Mouse (Mus musculus) liver, embryonic 15.5 days (tissue): ENCODE data around the gene Mrpl44. TPM values are rescaled to one million over a fixed set of nuclear protein-coding genes. Genes with fewer than 3 reads are reported as not detected.

Experiments
- ATAC-seq: fragments of 200-750 bp; cut with Nextera tagmentation; 2 replicates; pipeline ENCODE4 v1.8.0; 2017; ENCODE audit warnings: moderate number of reproducible peaks, mild to moderate bottlenecking, moderate library complexity; ENCODE audit not compliant: insufficient read depth
- H3K27ac ChIP-seq: fragments of 300-500 bp; sonication (generic); replicated peaks from 2 replicates; pipeline ENCODE4 v1.5.1; 2015; ENCODE audit warnings: mild to moderate bottlenecking, inconsistent platforms
- H3K27me3 ChIP-seq: fragments of 300-500 bp; sonication (generic); 2 replicates; pipeline ENCODE4 v1.6.1; 2015; ENCODE audit warnings: mild to moderate bottlenecking, inconsistent platforms
- H3K36me3 ChIP-seq: fragments of 300-500 bp; sonication (generic); replicated peaks from 2 replicates; pipeline ENCODE4 v1.6.1; 2015; ENCODE audit warnings: moderate library complexity, mild to moderate bottlenecking, inconsistent platforms
- H3K4me1 ChIP-seq: fragments of 300-500 bp; sonication (generic); replicated peaks from 2 replicates; pipeline ENCODE4 v1.6.1; 2015; ENCODE audit warnings: inconsistent platforms
- H3K4me2 ChIP-seq: fragments of 300-500 bp; sonication (generic); 2 replicates; pipeline ENCODE4 v1.6.1; 2015; ENCODE audit warnings: moderate library complexity, mild to moderate bottlenecking, inconsistent platforms
- H3K4me3 ChIP-seq: fragments of 300-500 bp; sonication (generic); replicated peaks from 2 replicates; pipeline ENCODE4 v1.5.1; 2015; ENCODE audit warnings: mild to moderate bottlenecking, inconsistent platforms
- H3K9ac ChIP-seq: fragments of 300-500 bp; sonication (generic); 2 replicates; pipeline ENCODE4 v1.6.1; 2015; ENCODE audit warnings: moderate library complexity, mild to moderate bottlenecking, inconsistent platforms
- H3K9me3 ChIP-seq: fragments of 300-500 bp; sonication (generic); replicated peaks from 2 replicates; pipeline ENCODE4 v1.6.1; 2016; ENCODE audit warnings: inconsistent platforms
- WGBS: fragments of 180-500 bp; shearing (Covaris S2); methylation state at CpG from one replicate; pipeline ENCODE4 v1.1.7; 2015; ENCODE audit warnings: mixed read lengths; ENCODE audit not compliant: insufficient replicate concordance; 5-methylcytosine and 5-hydroxymethylcytosine counted together
- polyA plus RNA-seq: library from polyadenylated mRNA; unstranded; fragments of >200 nt; fragmentation: Nextera tagmentation; extraction: Ambion mirVana; gene quantifications from 2 replicates; pipeline ENCODE4 v1.2.1, GENCODE M21; 2015

Gene Mrpl44
- polyA plus RNA-seq, 1 experiment from 2014 or later, result 21.8 TPM

DNA sequence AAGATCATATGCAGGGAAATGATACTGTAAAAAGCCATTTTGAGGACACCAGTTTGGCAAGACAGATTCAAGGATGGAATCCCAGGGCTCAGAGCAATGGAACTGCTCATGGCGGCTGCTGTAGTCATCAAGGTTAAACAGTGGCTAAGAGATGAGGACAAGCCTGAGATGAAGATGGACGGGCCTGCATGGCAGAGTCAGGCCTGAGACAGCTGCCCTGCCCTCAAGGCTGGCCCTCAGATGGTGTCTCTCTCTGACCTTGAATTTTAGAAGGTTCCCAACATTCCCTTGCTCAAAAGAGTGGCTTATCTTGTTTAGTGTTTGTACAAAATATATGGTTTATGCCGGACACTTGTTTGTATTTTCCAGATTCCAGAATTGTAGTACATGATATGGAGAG, 22.4 kb upstream of the Mrpl44 start:
- 63% methylated on average over 3 of the region's 3 CpGs for WGBS
- H3K4me2 ChIP-seq, result no peak overlapping the region
- no peaks in the 10 kb centered on the region for H3K9me3 ChIP-seq
- no peaks in the 10 kb centered on the region for H3K27me3 ChIP-seq
- H3K4me3 ChIP-seq, result no peak overlapping the region
- peaks cover 24% of the 10 kb centered on the region for H3K4me1 ChIP-seq
- H3K9ac ChIP-seq, result no peak overlapping the region
- no peak for ATAC-seq
- H3K27ac ChIP-seq, result no peak overlapping the region
- H3K36me3 ChIP-seq, result no peaks in the 10 kb centered on the region

DNA sequence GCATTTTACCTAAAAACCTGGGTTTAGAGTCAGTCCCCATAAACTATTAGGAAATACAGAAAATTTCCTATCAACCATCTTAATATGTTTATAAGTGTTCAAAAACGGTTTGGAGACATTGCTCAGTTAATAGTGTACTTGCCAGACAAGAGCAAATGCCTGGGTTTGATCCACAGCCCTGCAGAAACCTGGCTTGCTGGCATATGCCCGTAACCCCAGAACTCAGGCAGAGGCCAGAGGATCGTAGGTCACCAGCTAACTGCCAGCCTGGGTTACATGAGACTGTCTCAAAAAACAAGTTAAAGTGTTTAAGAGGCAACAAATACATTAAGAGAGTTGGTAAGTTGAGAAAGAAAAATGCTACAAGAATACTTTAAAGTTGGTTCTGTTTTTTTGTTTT, 20.9 kb upstream of the Mrpl44 start:
- Histone ChIP-seq H3K27me3 (no peaks in the 10 kb centered on the region), H3K4me3 (no peak overlapping the region), H3K9ac (no peak overlapping the region), H3K9me3 (no peaks in the 10 kb centered on the region), H3K4me2 (no peak overlapping the region), H3K4me1 (peaks cover 29% of the 10 kb centered on the region), H3K36me3 (no peaks in the 10 kb centered on the region), H3K27ac (no peak overlapping the region)
- no peak for ATAC-seq
- WGBS, result 66% methylated on average over 3 of the region's 3 CpGs

DNA sequence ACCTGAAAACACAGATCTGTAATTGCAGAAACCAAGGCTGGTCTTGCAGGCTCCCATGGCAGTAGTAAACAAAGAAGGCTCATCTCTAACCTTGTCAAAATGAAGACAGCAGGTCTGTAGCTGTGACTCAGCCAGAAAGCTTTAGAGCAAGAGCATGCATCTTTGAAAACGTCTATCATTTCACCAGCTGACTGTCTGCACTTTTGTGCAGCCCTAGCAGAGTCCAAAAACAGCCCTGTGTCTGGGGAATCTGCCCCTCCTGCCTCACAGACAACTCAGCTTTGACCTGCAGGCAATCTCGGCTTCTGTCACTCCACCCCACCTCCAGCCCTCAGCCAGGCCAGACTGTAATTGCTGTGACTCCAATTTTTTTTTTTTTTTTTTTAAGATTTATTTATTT, 20.4 kb upstream of the Mrpl44 start:
- Histone ChIP-seq H3K36me3 (no peaks in the 10 kb centered on the region), H3K4me3 (no peak overlapping the region), H3K27me3 (no peaks in the 10 kb centered on the region), H3K9me3 (no peaks in the 10 kb centered on the region), H3K9ac (no peak overlapping the region), H3K4me2 (no peak overlapping the region), H3K4me1 (peaks cover 31% of the 10 kb centered on the region), H3K27ac (no peak overlapping the region)
- WGBS, result 38% methylated on average over 2 of the region's 2 CpGs
- ATAC-seq, result no peak

DNA sequence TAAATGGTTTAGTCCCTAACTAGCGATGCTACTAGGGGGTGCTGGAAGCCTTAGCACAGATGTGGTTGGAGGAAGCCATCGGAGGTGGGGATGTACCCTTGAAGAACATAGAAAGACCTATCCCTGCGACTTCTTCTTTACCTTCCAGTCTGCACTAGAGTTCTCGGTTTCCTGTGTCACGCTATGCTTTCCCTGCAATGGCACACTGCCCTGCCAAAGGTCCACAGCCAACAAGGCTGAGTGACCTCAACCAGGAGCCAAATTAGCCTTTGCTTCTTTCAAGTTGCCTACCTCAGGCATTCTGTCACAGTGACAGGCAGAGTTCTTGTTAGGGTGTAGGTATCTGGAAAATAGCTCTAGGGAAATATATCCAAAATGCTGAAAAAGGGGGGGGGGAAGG, 19.4 kb upstream of the Mrpl44 start:
- Histone ChIP-seq H3K9ac (no peak overlapping the region), H3K4me3 (no peak overlapping the region), H3K27ac (no peak overlapping the region), H3K36me3 (no peaks in the 10 kb centered on the region), H3K27me3 (no peaks in the 10 kb centered on the region), H3K4me2 (no peak overlapping the region), H3K4me1 (peaks cover 35% of the 10 kb centered on the region), H3K9me3 (no peaks in the 10 kb centered on the region)
- ATAC-seq, result no peak
- WGBS, result 65% methylated on average over 5 of the region's 5 CpGs

DNA sequence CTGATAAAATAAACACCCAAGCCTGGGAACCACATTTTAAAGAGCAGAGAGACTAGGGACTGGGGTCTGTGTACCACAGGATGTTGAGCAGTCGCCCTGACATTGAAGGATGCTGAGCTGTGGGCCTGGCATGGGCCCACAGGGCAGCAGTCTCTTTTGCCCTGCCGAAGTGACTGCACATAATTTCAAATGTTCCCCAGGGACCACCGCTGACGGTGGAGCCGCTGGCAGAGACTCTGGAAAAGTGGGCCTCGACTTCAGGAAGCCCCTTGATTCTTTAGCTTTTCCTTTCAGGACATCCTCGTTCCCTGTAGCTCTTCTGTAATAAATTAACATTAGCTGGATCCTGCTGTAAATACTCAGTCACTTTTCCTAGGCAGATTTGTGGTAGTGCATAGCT, 18.7 kb upstream of the Mrpl44 start:
- H3K27me3 ChIP-seq, result no peaks in the 10 kb centered on the region
- H3K27ac ChIP-seq, result no peak overlapping the region
- no peak overlapping the region for H3K4me3 ChIP-seq
- 53% methylated on average over 7 of the region's 7 CpGs for WGBS
- no peaks in the 10 kb centered on the region for H3K36me3 ChIP-seq
- H3K4me1 ChIP-seq, result peaks cover 36% of the 10 kb centered on the region
- no peak for ATAC-seq
- no peak overlapping the region for H3K4me2 ChIP-seq
- H3K9ac ChIP-seq, result no peak overlapping the region
- no peaks in the 10 kb centered on the region for H3K9me3 ChIP-seq

DNA sequence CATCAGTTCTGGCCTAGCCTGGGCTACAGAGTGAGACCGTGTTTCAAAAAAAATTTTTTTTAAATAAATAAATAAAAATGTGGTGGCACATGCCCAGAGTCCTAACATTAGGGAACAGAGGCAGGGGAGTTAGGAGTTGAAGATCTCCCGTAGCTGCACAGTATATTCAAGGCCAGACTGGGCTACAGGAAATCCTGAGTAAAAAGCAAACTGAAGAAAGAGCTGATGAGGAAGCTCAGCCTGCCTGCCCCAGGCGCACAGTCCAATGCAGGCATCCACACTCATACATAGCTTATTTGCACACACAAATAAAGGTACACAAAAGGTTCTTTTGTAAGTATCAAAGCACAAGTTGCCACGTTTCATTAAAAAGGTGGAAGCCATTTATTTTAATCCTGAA, 18.2 kb upstream of the Mrpl44 start:
- peaks cover 36% of the 10 kb centered on the region for H3K4me1 ChIP-seq
- WGBS, result 40% methylated on average over 4 of the region's 4 CpGs
- H3K4me2 ChIP-seq, result no peak overlapping the region
- no peak overlapping the region for H3K4me3 ChIP-seq
- ATAC-seq, result no peak
- no peak overlapping the region for H3K9ac ChIP-seq
- H3K27me3 ChIP-seq, result no peaks in the 10 kb centered on the region
- H3K27ac ChIP-seq, result no peak overlapping the region
- no peaks in the 10 kb centered on the region for H3K9me3 ChIP-seq
- no peaks in the 10 kb centered on the region for H3K36me3 ChIP-seq

DNA sequence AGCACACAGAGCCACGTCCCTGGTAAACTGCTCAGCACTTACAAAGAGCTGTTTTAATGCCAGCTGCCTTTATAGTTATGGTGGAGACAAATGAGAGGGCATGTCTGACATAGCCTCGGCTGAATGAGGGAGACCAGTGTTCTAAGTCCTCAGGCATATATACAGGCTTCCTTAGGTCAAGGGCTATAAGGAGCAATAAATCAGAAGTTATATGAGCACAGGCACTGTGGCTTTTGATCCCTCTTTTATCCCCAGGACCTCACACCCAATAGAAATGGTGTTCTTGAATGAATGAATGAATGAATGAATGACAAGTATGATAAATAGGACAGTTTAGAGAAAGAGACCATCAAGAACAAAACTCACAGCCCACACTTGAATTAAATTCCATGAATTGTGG, 16.8 kb upstream of the Mrpl44 start:
- no peaks in the 10 kb centered on the region for H3K27me3 ChIP-seq
- H3K36me3 ChIP-seq, result no peaks in the 10 kb centered on the region
- no peak overlapping the region for H3K9ac ChIP-seq
- no peak overlapping the region for H3K4me3 ChIP-seq
- WGBS, result 41% methylated on average over 2 of the region's 2 CpGs
- no peak overlapping the region for H3K4me2 ChIP-seq
- no peaks in the 10 kb centered on the region for H3K9me3 ChIP-seq
- no peak for ATAC-seq
- H3K27ac ChIP-seq, result no peak overlapping the region
- peaks cover 38% of the 10 kb centered on the region for H3K4me1 ChIP-seq

DNA sequence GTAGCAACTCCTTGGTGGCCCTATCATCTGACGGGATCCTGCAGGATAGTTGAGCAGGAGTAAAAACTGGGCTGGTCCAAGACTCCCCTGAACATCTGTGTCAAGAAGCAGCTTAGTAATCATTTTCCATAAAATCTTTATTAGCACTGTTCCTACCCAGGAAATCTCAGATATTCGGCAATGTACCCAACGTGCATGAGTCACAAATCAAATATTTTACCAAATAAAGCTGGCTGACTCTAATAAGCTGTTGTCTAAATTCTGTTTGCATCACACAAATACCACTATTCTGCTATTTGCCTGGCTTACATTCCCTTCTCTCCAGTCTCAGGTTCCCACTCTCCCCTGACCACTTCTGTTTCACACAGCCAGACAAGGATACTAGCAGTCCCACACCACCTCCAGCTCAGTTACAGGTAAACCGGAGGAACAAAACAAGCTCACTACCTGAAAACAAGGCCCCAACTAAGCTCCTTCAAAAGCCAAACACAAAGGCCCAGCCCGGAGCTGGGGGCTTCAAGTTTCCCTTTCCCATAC, 16.3 kb upstream of the Mrpl44 start:
- no peaks in the 10 kb centered on the region for H3K36me3 ChIP-seq
- WGBS, result 73% methylated on average over 5 of the region's 5 CpGs

DNA sequence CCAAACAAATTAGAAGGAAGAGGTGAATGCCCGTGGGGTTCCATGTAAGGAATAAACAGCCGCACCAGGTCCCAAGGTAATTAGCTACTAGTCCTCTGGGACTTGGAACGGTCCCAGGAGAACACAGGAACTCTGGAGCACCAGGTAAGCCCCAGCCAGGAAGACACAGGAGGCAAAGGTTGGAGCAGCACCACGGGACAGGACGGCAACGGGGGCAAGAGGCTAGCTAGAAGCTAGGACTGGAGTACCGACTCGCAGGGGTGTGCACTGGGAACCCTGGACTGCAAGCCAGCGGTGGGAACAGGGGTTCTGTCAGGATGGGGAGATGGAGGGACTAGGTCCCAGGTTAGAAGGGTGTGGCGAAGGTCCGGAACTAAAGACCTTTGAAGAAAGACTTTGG, 15.2 kb upstream of the Mrpl44 start:
- Histone ChIP-seq H3K4me1 (peaks cover 38% of the 10 kb centered on the region), H3K4me3 (peak overlapping the region; percentile 80), H3K27ac (no peak overlapping the region), H3K9me3 (no peaks in the 10 kb centered on the region), H3K4me2 (peak overlapping the region; percentile 87), H3K27me3 (no peaks in the 10 kb centered on the region), H3K9ac (peak overlapping the region; percentile 83), H3K36me3 (no peaks in the 10 kb centered on the region)
- WGBS, result 14% methylated on average over 11 of the region's 11 CpGs
- no peak for ATAC-seq

More for the DNA sequence above, 16.3 kb upstream of the Mrpl44 start:
- Histone ChIP-seq H3K4me2 (peak overlapping the region; percentile 87; the same call in 1 of the 2 replicates), H3K27ac (no peak overlapping the region), H3K27me3 (no peaks in the 10 kb centered on the region), H3K9me3 (no peaks in the 10 kb centered on the region), H3K4me3 (no peak overlapping the region), H3K4me1 (peaks cover 38% of the 10 kb centered on the region), H3K9ac (no peak overlapping the region; the same call in 1 of the 2 replicates)
- no peak for ATAC-seq

DNA sequence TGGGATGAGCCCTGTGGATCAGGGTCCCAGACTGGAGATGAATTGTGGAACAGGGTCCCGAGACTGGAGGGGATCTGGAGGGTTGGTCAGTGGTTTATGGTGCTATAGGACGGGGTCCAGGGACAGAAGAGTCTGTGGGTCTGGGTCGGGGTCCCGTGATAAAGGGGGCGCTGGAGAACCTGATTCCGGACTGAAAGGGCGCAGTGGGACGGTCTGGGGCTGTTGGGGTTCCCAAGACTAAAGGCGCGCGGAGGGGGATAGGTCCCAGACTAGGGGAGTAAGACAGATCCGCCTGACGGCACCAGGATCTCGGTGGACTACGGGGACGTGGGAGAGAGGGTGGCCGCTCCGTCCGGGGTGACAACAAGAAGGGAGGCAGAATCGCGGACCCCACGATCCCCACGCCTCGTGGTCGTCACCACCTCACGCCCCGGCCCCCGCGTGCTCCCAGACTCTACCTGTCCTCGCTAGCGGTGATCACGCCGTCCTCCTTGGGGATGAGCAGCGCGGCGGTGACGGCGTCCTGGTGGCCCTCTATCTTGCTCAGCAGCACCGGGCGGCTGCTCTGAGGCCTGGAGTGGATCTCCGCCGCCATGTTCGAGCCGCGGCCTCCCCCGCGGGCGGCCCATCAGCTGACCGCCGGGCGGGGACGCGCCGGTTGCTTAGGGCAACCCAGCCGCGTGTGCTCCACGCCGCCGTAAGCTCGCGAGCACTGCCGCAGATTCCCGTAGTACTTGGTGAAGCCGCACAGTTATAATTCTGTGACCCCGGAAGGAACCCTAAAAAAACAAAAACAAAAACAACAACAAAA, 14.5 kb upstream of the Mrpl44 start:
- peak; percentile 88 for ATAC-seq
- Histone ChIP-seq H3K9me3 (no peaks in the 10 kb centered on the region), H3K36me3 (no peaks in the 10 kb centered on the region), H3K4me3 (peak overlapping the region; percentile 80), H3K4me2 (peak overlapping the region; percentile 87), H3K4me1 (peaks cover 38% of the 10 kb centered on the region), H3K27me3 (no peaks in the 10 kb centered on the region), H3K9ac (peak overlapping the region; percentile 83), H3K27ac (peak overlapping the region; percentile 45; the same call in 1 of the 2 replicates)
- under 1% methylated on average over 65 of the region's 65 CpGs for WGBS

DNA sequence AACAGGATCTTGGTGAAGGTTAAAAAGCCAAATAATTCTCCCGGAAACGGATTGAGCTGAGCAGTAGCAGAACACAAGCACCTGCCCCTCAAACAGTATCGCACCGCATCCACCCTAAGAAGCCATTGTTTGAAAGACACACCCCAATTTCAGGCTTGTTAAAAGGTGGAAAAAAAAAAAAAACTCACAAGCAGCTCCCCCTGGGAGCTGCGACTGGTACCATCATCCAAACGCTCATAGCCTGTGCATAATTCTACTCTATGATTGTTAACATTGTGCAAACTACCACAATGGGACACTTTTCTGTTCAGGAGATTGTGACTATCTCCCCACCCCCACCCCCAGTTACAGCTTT, 13.9 kb upstream of the Mrpl44 start:
- ATAC-seq, result peak; percentile 17
- Histone ChIP-seq H3K27me3 (no peaks in the 10 kb centered on the region), H3K27ac (peak overlapping the region; percentile 67; the same call in 1 of the 2 replicates), H3K36me3 (no peaks in the 10 kb centered on the region), H3K4me1 (peaks cover 38% of the 10 kb centered on the region), H3K4me2 (peak overlapping the region; percentile 87), H3K4me3 (peak overlapping the region; percentile 80), H3K9me3 (no peaks in the 10 kb centered on the region), H3K9ac (peak overlapping the region; percentile 83; the same call in 1 of the 2 replicates)
- 2% methylated on average over 6 of the region's 6 CpGs for WGBS
